11 mouse cellular contexts compared by ENCODE assay signal in genomic region chr7:83660273-83660691, GRCm38 (mm10). TPM values are rescaled to one million over a fixed set of nuclear protein-coding genes. Genes with fewer than 3 reads are reported as not detected.
DNase-seq lines count a peak whose midpoint lies in the region; ATAC-seq and TF ChIP-seq lines count a peak whose summit lies in the region.
"Had no signal": no experiment of that assay in that cellular context is flagged by ENCODE, and none has a peak within 500 bp of the region (broad histone marks: within the 10 kb centered on the region; RNA-seq: fewer than 3 reads in every experiment).

No protein-coding gene starts in this region.

- TF ChIP-seq CTCF in gastrocnemius, adult 2 months (IDR thresholded peaks at IDR 0.05): peak; percentile 9; the same call in 1 of the 2 replicates
- TF ChIP-seq CTCF in spleen, adult 2 months (IDR thresholded peaks at IDR 0.05; ENCODE audit: extremely low read depth, insufficient read depth, insufficient read length, insufficient replicate concordance): no peak
- no peak for TF ChIP-seq CTCF in liver, postnatal 0 days (IDR thresholded peaks at IDR 0.05; ENCODE audit: low read depth)
- TF ChIP-seq CTCF in forebrain, postnatal 0 days (IDR thresholded peaks at IDR 0.05; ENCODE audit: low read depth): no peak

- no peak for TF ChIP-seq EP300 in liver, postnatal 0 days (IDR thresholded peaks at IDR 0.05; ENCODE audit: low read depth)

- TF ChIP-seq POLR2A in spleen, adult 2 months (IDR thresholded peaks at IDR 0.05; ENCODE audit: low read depth, low read length): no peak

- H3K9me3 ChIP-seq in liver, postnatal 0 days (ENCODE audit: low read length): no peaks in the 10 kb centered on the region; the same call in 1 of the 2 replicates
- H3K9me3 ChIP-seq in forebrain, postnatal 0 days (ENCODE audit: low read length): no peaks in the 10 kb centered on the region
- H3K9me3 ChIP-seq: heart, embryonic 15.5 days had no signal

- no peak overlapping the region for H3K9ac ChIP-seq in liver, postnatal 0 days (replicated peaks)
- no peak overlapping the region for H3K9ac ChIP-seq in forebrain, postnatal 0 days
- H3K9ac ChIP-seq: heart, embryonic 15.5 days had no signal

- no peaks in the 10 kb centered on the region for H3K27me3 ChIP-seq in spleen, adult 2 months (ENCODE audit: control insufficient read depth, insufficient read depth, low read length)
- H3K27me3 ChIP-seq in liver, postnatal 0 days (ENCODE audit: insufficient read depth, low read length): no peaks in the 10 kb centered on the region
- no peaks in the 10 kb centered on the region for H3K27me3 ChIP-seq in forebrain, postnatal 0 days (ENCODE audit: insufficient read depth, low read length)
- H3K27me3 ChIP-seq: heart, embryonic 15.5 days had no signal

- peak overlapping the region; percentile 68; the same call in 1 of the 2 replicates for H3K27ac ChIP-seq in gastrocnemius, adult 2 months
- H3K27ac ChIP-seq in spleen, adult 2 months (ENCODE audit: insufficient read depth, low read length): peak overlapping the region; percentile 96
- H3K27ac ChIP-seq in liver, postnatal 0 days (ENCODE audit: low read depth): peak overlapping the region; percentile 70
- no peak overlapping the region for H3K27ac ChIP-seq in forebrain, postnatal 0 days (ENCODE audit: low read depth, low read length)

- H3K4me2 ChIP-seq in liver, postnatal 0 days (ENCODE audit: low read depth, low read length): no peak overlapping the region
- H3K4me2 ChIP-seq in forebrain, postnatal 0 days (ENCODE audit: low read depth): no peak overlapping the region
- H3K4me2 ChIP-seq: heart, embryonic 15.5 days had no signal

- intact Hi-C loops in gastrocnemius, adult 2 months (cut with DNase I): loop anchor here (10.0 kb wide), 1 partner anchor 225 kb away; the partner anchor contains the start of genes Mesd and Tlnrd1
- intact Hi-C loops in left cerebral cortex, postnatal 10 days (cut with DNase I): loop anchor here (10.0 kb wide), 2 partner anchors 145 to 425 kb away; partner anchors contain the start of gene Cemip

- no peak for ATAC-seq in liver, postnatal 0 days
- ATAC-seq in forebrain, postnatal 0 days: no peak

- 51% methylated on average over 11 of the region's 11 CpGs for WGBS in spleen, adult 2 months
- 91% methylated on average over 11 of the region's 11 CpGs for WGBS in liver, postnatal 0 days (ENCODE audit: insufficient replicate concordance)
- WGBS in forebrain, postnatal 0 days: 89% methylated on average over 11 of the region's 11 CpGs

- no peak for DNase-seq in gastrocnemius, adult 2 months
- DNase-seq in gastrocnemius, postnatal 10 days: no peak
- DNase-seq in spleen, adult 2 months (ENCODE audit: low read depth in 1 of 2, low spot score in 2 of 2): peak; percentile 57 to 69
- DNase-seq in spleen, postnatal 14 days (ENCODE audit: low spot score in 2 of 2): no peak
- DNase-seq in liver, postnatal 0 days: no peak
- peak; percentile 80 to 87 for DNase-seq in thymus, postnatal 36 days
- no peak for DNase-seq in forebrain, postnatal 0 days
- no peak for DNase-seq in left cerebral cortex, postnatal 10 days (ENCODE audit: extremely low spot score in 1 of 2, low spot score in 2 of 2)
- DNase-seq: cerebellum, adult 11-12 months; left cerebral cortex, postnatal 4 days had no signal

- no peak overlapping the region for H3K4me3 ChIP-seq in gastrocnemius, adult 2 months
- H3K4me3 ChIP-seq in spleen, adult 2 months (ENCODE audit: extremely low read depth, insufficient read depth, insufficient read length): peak overlapping the region; percentile 37; the same call in 1 of the 2 replicates
- H3K4me3 ChIP-seq in liver, postnatal 0 days (ENCODE audit: low read depth, low read length): no peak overlapping the region
- H3K4me3 ChIP-seq in forebrain, postnatal 0 days (ENCODE audit: low read depth, low read length): no peak overlapping the region
- H3K4me3 ChIP-seq: heart, embryonic 15.5 days had no signal

- no peaks in the 10 kb centered on the region for H3K36me3 ChIP-seq in spleen, adult 2 months (ENCODE audit: control insufficient read depth, insufficient read depth, low read length)
- H3K36me3 ChIP-seq in liver, postnatal 0 days (replicated peaks; ENCODE audit: insufficient read depth, low read length): no peaks in the 10 kb centered on the region; the same call in 1 of the 2 replicates
- H3K36me3 ChIP-seq in forebrain, postnatal 0 days (ENCODE audit: insufficient read depth): no peaks in the 10 kb centered on the region
- H3K36me3 ChIP-seq: heart, embryonic 15.5 days had no signal

- H3K4me1 ChIP-seq in spleen, adult 2 months (ENCODE audit: control insufficient read depth, insufficient read depth, insufficient read length): peaks cover 23% of the 10 kb centered on the region
- peaks cover 12% of the 10 kb centered on the region for H3K4me1 ChIP-seq in liver, postnatal 0 days (ENCODE audit: insufficient read depth)
- no peaks in the 10 kb centered on the region for H3K4me1 ChIP-seq in forebrain, postnatal 0 days (ENCODE audit: insufficient read depth)
- H3K4me1 ChIP-seq: heart, embryonic 15.5 days had no signal

RNA-seq across cellular contexts. Expression of gene Stard5, which starts 28.5 kb away (rescaled TPM):
- total RNA-seq in gastrocnemius, adult 2 months (2021): 1 to 10 TPM; 3.7 to 4.9 TPM
- total RNA-seq in gastrocnemius, postnatal 10 days (2021): 1 to 10 TPM; 8.6 to 9.1 TPM
- 15.6 and 18.4 TPM in 2 replicates for polyA plus RNA-seq in spleen, adult 2 months (2012; rRNA removed)
- 61.4 and 63.2 TPM in 2 replicates for polyA plus RNA-seq in liver, postnatal 0 days (2015; fragmentation: Nextera tagmentation; extraction: Ambion mirVana)
- total RNA-seq in forebrain, postnatal 0 days (2014; rRNA removed): 6.5 and 9.6 TPM in 2 replicates
- polyA plus RNA-seq in forebrain, postnatal 0 days (2015; fragmentation: Nextera tagmentation; extraction: Ambion mirVana): 4.8 and 5.5 TPM in 2 replicates
- total RNA-seq in left cerebral cortex, postnatal 10 days (2021): 1 to 10 TPM; 7.6 to 8.2 TPM

Comparison
In these comparisons a context has a peak if more than half of its experiments do, and no peak if none do; other contexts are left out.
1. DNase-seq: peak in spleen, adult 2 months (2 of 2) and thymus, postnatal 36 days (2 of 2); none in gastrocnemius, adult 2 months (single experiment), gastrocnemius, postnatal 10 days (single experiment), spleen, postnatal 14 days (0 of 2), liver, postnatal 0 days (single experiment), forebrain, postnatal 0 days (single experiment) and left cerebral cortex, postnatal 10 days (0 of 2).